Mouse (Mus musculus): ENCODE data around the gene Tdrd12.

- TF ChIP-seq CTCF (IDR thresholded peaks at IDR 0.05; ENCODE audit: extremely low read depth, insufficient read depth, insufficient read length, insufficient replicate concordance) (no peak), POLR2A (IDR thresholded peaks at IDR 0.05; ENCODE audit: low read depth, low read length) (no peak)
Observed at GRCm38 (mm10) chr7:35435266-35435665, 102.3 kb downstream of the Tdrd12 start.
